Mouse (Mus musculus) kidney, adult 2 months (tissue): ENCODE measurements around the gene Tmem109.

Experiments used
- CTCF ChIP-seq: fragments of 200-500 bp; conservative IDR thresholded peaks from 2 replicates; pipeline ENCODE4 v1.5.1; 2011; ENCODE audit warnings: low read depth, mild to moderate bottlenecking, control low read depth, low read length, moderate library complexity, mixed read lengths; ENCODE audit not compliant: insufficient read depth, insufficient read length
- POLR2A ChIP-seq: fragments of 200-500 bp; IDR thresholded peaks from one replicate; pipeline ENCODE4 v1.6.1; 2011; ENCODE audit warnings: low read depth, low read length, control low read depth

DNA sequence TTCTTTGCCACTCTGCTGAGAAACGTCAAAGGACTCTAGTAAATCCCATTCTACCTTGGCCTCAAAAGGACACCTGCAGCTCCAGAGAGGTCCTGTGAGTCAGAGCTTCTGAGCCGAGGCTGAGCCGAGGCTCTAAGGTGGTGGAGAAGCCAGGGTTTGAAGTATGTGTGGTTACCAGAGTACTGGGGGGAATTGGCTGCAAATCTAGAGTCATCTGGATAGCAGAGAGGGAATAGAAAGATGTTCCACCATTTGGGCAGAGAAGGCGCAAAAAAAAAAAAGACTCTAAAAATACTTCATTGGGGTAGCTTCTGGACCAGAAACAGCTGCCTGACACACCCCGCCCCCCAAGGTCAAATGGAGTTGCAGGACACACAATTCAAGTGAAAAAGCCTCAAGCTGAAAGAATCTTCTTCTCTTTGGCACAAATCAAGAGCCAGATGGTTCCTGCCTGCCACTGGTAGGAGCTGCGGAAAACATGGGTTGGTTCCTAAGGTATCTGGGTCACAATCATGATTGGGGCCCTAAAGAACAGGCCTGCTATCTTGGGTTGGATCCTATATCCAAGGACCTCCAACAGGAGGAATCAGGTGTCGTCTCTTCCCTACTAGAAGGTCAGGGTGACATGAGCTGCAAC, 3.5 kb downstream of the Tmem109 start:
- TF ChIP-seq CTCF (no peak), POLR2A (no peak)
